Mouse (Mus musculus) CH12.LX (cell line): ENCODE measurements at regions not wholly inside any gene's neighbourhood (a gene's known extent, or its start where the extent isn't known, plus 50 kb on each side); places are given as distances from the start of the nearest gene placed in this dataset.

Source experiments
- DNase-seq: peaks from one replicate; pipeline ENCODE4 v3.0.0-alpha.2; 2013; ENCODE audit errors: extremely low read depth
- H3K27ac ChIP-seq: 2 replicates; pipeline ENCODE4 v1.5.1; 2012; ENCODE audit warnings: low read depth, mild to moderate bottlenecking, control low read depth, moderate library complexity; ENCODE audit not compliant: insufficient read depth
- H3K27me3 ChIP-seq: replicated peaks from 2 replicates; pipeline ENCODE3; 2012; ENCODE audit warnings: inconsistent platforms
- H3K36me3 ChIP-seq, 2 experiments: replicated peaks in 1 of 2; 2 replicates each; pipeline versions ENCODE3 to v1.6.1; 2012; ENCODE audit warnings: inconsistent platforms in 1 of 2, low read length in 1 of 2, mild to moderate bottlenecking in 1 of 2, mixed read lengths in 1 of 2, moderate library complexity in 1 of 2; ENCODE audit not compliant: control insufficient read depth in 1 of 2, insufficient read depth in 1 of 2
- H3K4me1 ChIP-seq, 2 experiments: 2 replicates each; pipeline ENCODE4 v1.6.1; 2012; ENCODE audit warnings: inconsistent platforms in 1 of 2, moderate library complexity in 1 of 2; ENCODE audit not compliant: insufficient read depth in 2 of 2, control insufficient read depth in 1 of 2
- H3K4me2 ChIP-seq: 2 replicates; pipeline ENCODE4 v1.6.1; 2012; ENCODE audit warnings: low read depth, mild to moderate bottlenecking, control low read depth; ENCODE audit not compliant: poor library complexity, insufficient read depth, severe bottlenecking
- H3K4me3 ChIP-seq, 3 experiments: fragments of 150-350 bp in 1 of 3; sonication (generic) in 1 of 3; replicated peaks in 1 of 3; 2 replicates each; pipeline versions ENCODE3 to v1.5.1; 2011 to 2012; ENCODE audit warnings: low read depth in 2 of 3, low read length in 2 of 3, mild to moderate bottlenecking in 2 of 3, moderate library complexity in 2 of 3, control low read depth in 1 of 3, improper control_type of control experiment in 1 of 3, inconsistent platforms in 1 of 3, mixed read lengths in 1 of 3; ENCODE audit not compliant: poor library complexity in 1 of 3
- H3K79me2 ChIP-seq: replicated peaks from 2 replicates; pipeline ENCODE4 v1.6.1; 2012; ENCODE audit warnings: mild to moderate bottlenecking, moderate library complexity; ENCODE audit not compliant: control insufficient read depth, poor library complexity, insufficient read depth, severe bottlenecking; ENCODE audit errors: extremely low read depth
- H3K9ac ChIP-seq: 2 replicates; pipeline ENCODE4 v1.6.1; 2012; ENCODE audit warnings: low read depth, mild to moderate bottlenecking, control low read depth, moderate library complexity; ENCODE audit not compliant: insufficient read depth
- H3K9me3 ChIP-seq: replicated peaks from 2 replicates; pipeline ENCODE3; 2012; ENCODE audit warnings: low read length, inconsistent platforms, mixed read lengths
- BHLHE40 ChIP-seq: IDR thresholded peaks from 2 replicates; pipeline ENCODE4 v1.6.1; 2011; ENCODE audit warnings: mild to moderate bottlenecking, low read depth, low read length, improper control_type of control experiment
- CHD2 ChIP-seq: IDR thresholded peaks from 2 replicates; pipeline ENCODE4 v1.6.1; 2011; ENCODE audit warnings: low read length, improper control_type of control experiment
- CTCF ChIP-seq, 2 experiments: IDR thresholded peaks in 1 of 2; conservative IDR thresholded peaks in 1 of 2; 2 replicates each; pipeline ENCODE4 v1.5.1; 2011 to 2012; ENCODE audit warnings: low read depth in 2 of 2, low read length in 2 of 2, improper control_type of control experiment in 1 of 2, inconsistent platforms in 1 of 2, mild to moderate bottlenecking in 1 of 2, moderate library complexity in 1 of 2
- ETS1 ChIP-seq: conservative IDR thresholded peaks from 2 replicates; pipeline ENCODE4 v1.6.1; 2012; ENCODE audit warnings: low read depth, mild to moderate bottlenecking, inconsistent platforms, low read length, improper control_type of control experiment, moderate library complexity
- JUN ChIP-seq: IDR thresholded peaks from 2 replicates; pipeline ENCODE4 v1.6.1; 2011; ENCODE audit warnings: low read depth, mild to moderate bottlenecking, low read length, improper control_type of control experiment, moderate library complexity; ENCODE audit not compliant: insufficient read depth
- MAX ChIP-seq: IDR thresholded peaks from 2 replicates; pipeline ENCODE4 v1.6.1; 2011; ENCODE audit warnings: low read length, improper control_type of control experiment
- MEF2A ChIP-seq: IDR thresholded peaks from 2 replicates; pipeline ENCODE4 v1.6.1; 2014; ENCODE audit warnings: low read depth, mild to moderate bottlenecking, inconsistent platforms, low read length, improper control_type of control experiment, borderline replicate concordance
- MXI1 ChIP-seq: IDR thresholded peaks from 2 replicates; pipeline ENCODE4 v1.6.1; 2011; ENCODE audit warnings: mild to moderate bottlenecking, low read depth, low read length, improper control_type of control experiment
- MYC ChIP-seq: IDR thresholded peaks from 2 replicates; pipeline ENCODE4 v1.6.1; 2011; ENCODE audit warnings: low read depth, mild to moderate bottlenecking, improper control_type of control experiment, low read length
- NELFE ChIP-seq: IDR thresholded peaks from 2 replicates; pipeline ENCODE4 v1.6.1; 2011; ENCODE audit warnings: low read depth, low read length, improper control_type of control experiment
- PAX5 ChIP-seq: IDR thresholded peaks from 2 replicates; pipeline ENCODE4 v1.6.1; 2012; ENCODE audit warnings: low read length, inconsistent platforms, mixed read lengths
- SMC3 ChIP-seq: IDR thresholded peaks from 2 replicates; pipeline ENCODE4 v1.6.1; 2011; ENCODE audit warnings: low read depth, low read length, improper control_type of control experiment
- TCF12 ChIP-seq: IDR thresholded peaks from 2 replicates; pipeline ENCODE4 v1.6.1; 2014; ENCODE audit warnings: low read depth, mild to moderate bottlenecking, inconsistent platforms, low read length, improper control_type of control experiment
- ZMIZ1 ChIP-seq: IDR thresholded peaks from 2 replicates; pipeline ENCODE4 v1.6.1; 2012; ENCODE audit warnings: low read depth, mild to moderate bottlenecking, inconsistent platforms, low read length, improper control_type of control experiment
- ZNF384 ChIP-seq: IDR thresholded peaks from 2 replicates; pipeline ENCODE4 v1.6.1; 2012; ENCODE audit warnings: low read depth, low read length, improper control_type of control experiment, inconsistent platforms
- dilution Hi-C: fragments of 300-500 bp; cut with MboI; formaldehyde crosslinking; loops from 2 replicates; pipeline ENCODE4 v1.14.3; 2020; ENCODE audit warnings: low sequenced_read_pairs; ENCODE audit not compliant: extremely low pct_unique_long_range_greater_than_20kb, extremely low pct_ligation_motif_present
- in situ Hi-C: fragments of 300-500 bp; cut with MboI; formaldehyde crosslinking; loops from 3 replicates; pipeline ENCODE4 v1.14.3; 2019; ENCODE audit warnings: low sequenced_read_pairs, low pct_ligation_motif_present, low pct_unique_long_range_greater_than_20kb, mixed read lengths

DNA sequence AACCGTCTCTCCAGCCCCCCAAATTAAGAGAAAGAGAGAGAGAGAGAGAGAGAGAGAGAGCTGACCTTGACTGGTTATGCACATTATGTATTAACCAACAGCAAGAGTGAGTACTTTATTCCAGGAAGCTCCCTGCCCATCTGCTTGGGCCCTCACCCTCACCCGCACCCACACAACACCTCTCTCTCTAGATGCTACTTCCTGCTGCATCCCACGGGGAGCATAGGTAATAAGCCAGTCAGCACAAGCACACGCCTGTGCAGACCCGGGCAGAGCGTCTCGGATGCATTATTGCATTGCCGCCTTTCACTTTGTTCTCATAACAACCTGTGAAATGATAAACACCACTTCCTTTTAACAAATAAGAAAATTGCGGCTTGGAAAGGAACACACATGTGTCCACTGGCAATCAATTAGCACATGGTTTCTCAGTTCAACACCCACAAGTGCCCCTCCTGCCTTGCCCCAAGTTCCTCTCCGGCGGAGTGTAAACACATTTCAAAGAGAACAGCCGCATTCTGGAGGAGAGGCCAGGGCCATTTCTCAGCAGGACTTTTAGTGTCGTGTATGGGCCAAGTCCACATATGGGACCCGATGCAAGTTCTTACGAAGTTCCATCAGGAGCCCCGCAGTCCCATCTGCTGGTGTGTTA lies 211.7 kb downstream of the Setd4 start:
- Histone ChIP-seq H3K27me3 (no peaks in the 10 kb centered on the region), H3K9me3 (no peaks in the 10 kb centered on the region), H3K4me1 (peaks cover under 1 to 16% of the 10 kb centered on the region in 2 experiments; a peak in 2 of 4 replicates), H3K4me2 (no peak overlapping the region), H3K4me3 (no peak overlapping the region), H3K36me3 (no peaks in the 10 kb centered on the region), H3K27ac (no peak overlapping the region), H3K79me2 (no peaks in the 10 kb centered on the region), H3K9ac (no peak overlapping the region)
- DNase-seq = no peak
- dilution Hi-C loops = no loop called here
- in situ Hi-C loops = no loop called here
- TF ChIP-seq CTCF (conservative IDR thresholded peaks at IDR 0.05 in 1 of 2, IDR thresholded peaks at IDR 0.05 in 1 of 2; ENCODE audit: low read depth in 2 of 2, low read length in 2 of 2) = no peak

GRCm38 (mm10) chr16:93387578-93388116 lies 216.2 kb downstream of the Setd4 start:
- in situ Hi-C loops (no loop called here), dilution Hi-C loops (no loop called here)
- no peak for DNase-seq
- Histone ChIP-seq H3K79me2 (no peaks in the 10 kb centered on the region), H3K4me2 (no peak overlapping the region), H3K36me3 (no peaks in the 10 kb centered on the region), H3K4me3 (no peak overlapping the region), H3K9ac (no peak overlapping the region)
- 0 out of 2 replicates have a peak, but pooled peaks have one; percentile 8 for TF ChIP-seq BHLHE40
- no peak for TF ChIP-seq SMC3
- TF ChIP-seq, all 38 proteins: peak for 1
- no peaks in the 10 kb centered on the region for H3K27me3 ChIP-seq
- H3K9me3 ChIP-seq = no peaks in the 10 kb centered on the region
- H3K27ac ChIP-seq = no peak overlapping the region
- H3K4me1 ChIP-seq = peaks cover 5 to 22% of the 10 kb centered on the region in 2 experiments; a peak in 2 of 4 replicates

DNA sequence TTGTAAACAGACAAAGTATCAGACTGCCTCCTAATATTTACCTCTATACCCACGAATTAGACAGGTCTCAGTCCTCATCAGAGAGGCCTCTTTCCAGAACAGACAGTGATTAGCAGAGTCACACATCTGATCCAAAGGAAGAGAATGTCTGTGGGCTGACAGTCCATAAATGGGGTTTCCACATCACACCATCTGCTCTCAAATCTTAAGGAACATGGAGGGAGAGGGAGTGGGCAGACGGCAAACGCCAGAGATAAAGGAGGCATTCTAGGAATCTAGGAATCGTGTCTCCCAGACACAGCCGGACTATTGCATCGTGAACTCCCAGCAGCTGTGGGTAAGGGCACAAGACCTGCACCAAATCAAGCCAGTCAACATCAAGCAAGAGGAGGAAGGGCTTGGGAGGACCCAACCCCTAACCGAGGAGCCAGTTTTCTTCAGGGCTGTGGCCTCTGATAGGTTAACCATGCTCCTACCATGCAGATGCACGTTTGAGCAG lies 219.8 kb downstream of the Setd4 start:
- in situ Hi-C loops = no loop called here

More for the DNA sequence above, 219.8 kb downstream of the Setd4 start:
- Histone ChIP-seq H3K9me3 (no peaks in the 10 kb centered on the region), H3K4me1 (peaks cover 7 to 14% of the 10 kb centered on the region in 2 experiments; a peak in 2 of 4 replicates), H3K4me3 (no peak overlapping the region), H3K27me3 (no peaks in the 10 kb centered on the region), H3K27ac (no peak overlapping the region), H3K36me3 (no peaks in the 10 kb centered on the region), H3K79me2 (no peaks in the 10 kb centered on the region), H3K4me2 (no peak overlapping the region), H3K9ac (no peak overlapping the region)
- DNase-seq = no peak
- no peak for TF ChIP-seq MAX
- TF ChIP-seq BHLHE40 = no peak
- no peak for TF ChIP-seq ZMIZ1
- no peak for TF ChIP-seq JUN
- TF ChIP-seq PAX5 = no peak
- TF ChIP-seq ZNF384 = no peak
- no peak for TF ChIP-seq CHD2
- no peak for TF ChIP-seq CTCF (conservative IDR thresholded peaks at IDR 0.05 in 1 of 2, IDR thresholded peaks at IDR 0.05 in 1 of 2; ENCODE audit: low read depth in 2 of 2, low read length in 2 of 2)
- TF ChIP-seq NELFE = no peak
- no peak for TF ChIP-seq MYC
- no peak for TF ChIP-seq ETS1
- no peak for TF ChIP-seq MXI1
- TF ChIP-seq MEF2A = no peak
- no peak for TF ChIP-seq TCF12
- dilution Hi-C loops = no loop called here
